Mouse (Mus musculus): ENCODE measurements at regions not wholly inside any gene's neighbourhood (a gene's known extent, or its start where the extent isn't known, plus 50 kb on each side); places are given as distances from the start of the nearest gene placed in this dataset.

- 56% methylated on average over 7 of the region's 7 CpGs for WGBS (ENCODE audit: insufficient replicate concordance)
- ATAC-seq (ENCODE audit: insufficient read depth), result no peak
- Histone ChIP-seq H3K4me2 (no peak overlapping the region), H3K27ac (replicated peaks) (no peak overlapping the region), H3K27me3 (peaks cover 17% of the 10 kb centered on the region; the same call in 1 of the 2 replicates), H3K36me3 (replicated peaks) (no peaks in the 10 kb centered on the region), H3K9me3 (replicated peaks) (no peaks in the 10 kb centered on the region), H3K4me3 (replicated peaks) (no peak overlapping the region), H3K4me1 (replicated peaks) (no peaks in the 10 kb centered on the region), H3K9ac (no peak overlapping the region)
Observed at GRCm38 (mm10) chr14:48753084-48753483, 79.5 kb upstream of the Otx2 start.

GRCm38 (mm10) chr14:48752579-48752905, 78.9 kb upstream of the Otx2 start:
- 38% methylated on average over 8 of the region's 8 CpGs for WGBS (ENCODE audit: insufficient replicate concordance)
- no peak for ATAC-seq (ENCODE audit: insufficient read depth)
- H3K4me1 ChIP-seq (replicated peaks), result no peaks in the 10 kb centered on the region
- H3K4me2 ChIP-seq, result no peak overlapping the region
- no peak overlapping the region for H3K9ac ChIP-seq
- peaks cover 17% of the 10 kb centered on the region; the same call in 1 of the 2 replicates for H3K27me3 ChIP-seq
- no peaks in the 10 kb centered on the region for H3K9me3 ChIP-seq (replicated peaks)
- no peak overlapping the region for H3K4me3 ChIP-seq (replicated peaks)
- H3K27ac ChIP-seq (replicated peaks), result no peak overlapping the region
- no peaks in the 10 kb centered on the region for H3K36me3 ChIP-seq (replicated peaks)

- WGBS (ENCODE audit: insufficient replicate concordance), result 9% methylated on average over 18 of the region's 18 CpGs
- Histone ChIP-seq H3K9ac (no peak overlapping the region), H3K4me2 (peak overlapping the region; percentile 25; the same call in 1 of the 2 replicates), H3K27me3 (peaks cover 17% of the 10 kb centered on the region; the same call in 1 of the 2 replicates), H3K9me3 (replicated peaks) (no peaks in the 10 kb centered on the region), H3K27ac (replicated peaks) (no peak overlapping the region), H3K4me1 (replicated peaks) (no peaks in the 10 kb centered on the region), H3K4me3 (replicated peaks) (no peak overlapping the region), H3K36me3 (replicated peaks) (no peaks in the 10 kb centered on the region)
- no peak for ATAC-seq (ENCODE audit: insufficient read depth)
Observed at GRCm38 (mm10) chr14:48751751-48752578, 78.3 kb upstream of the Otx2 start.

- no peak overlapping the region for H3K4me2 ChIP-seq
- H3K4me3 ChIP-seq (replicated peaks), result no peak overlapping the region
- peaks cover 17% of the 10 kb centered on the region; the same call in 1 of the 2 replicates for H3K27me3 ChIP-seq
- 35% methylated on average over 6 of the region's 6 CpGs for WGBS (ENCODE audit: insufficient replicate concordance)
- no peak overlapping the region for H3K9ac ChIP-seq
- no peaks in the 10 kb centered on the region for H3K9me3 ChIP-seq (replicated peaks)
- H3K36me3 ChIP-seq (replicated peaks), result no peaks in the 10 kb centered on the region
- ATAC-seq (ENCODE audit: insufficient read depth), result no peak
- no peaks in the 10 kb centered on the region for H3K4me1 ChIP-seq (replicated peaks)
- no peak overlapping the region for H3K27ac ChIP-seq (replicated peaks)
Observed at GRCm38 (mm10) chr14:48750994-48751393, 77.4 kb upstream of the Otx2 start.

GRCm38 (mm10) chr14:48748976-48749375, 75.4 kb upstream of the Otx2 start:
- no peak overlapping the region for H3K4me2 ChIP-seq
- H3K36me3 ChIP-seq (replicated peaks), result no peaks in the 10 kb centered on the region
- no peaks in the 10 kb centered on the region for H3K9me3 ChIP-seq (replicated peaks)
- H3K4me1 ChIP-seq (replicated peaks), result no peaks in the 10 kb centered on the region
- no peak overlapping the region for H3K27ac ChIP-seq (replicated peaks)
- H3K27me3 ChIP-seq, result peaks cover 17% of the 10 kb centered on the region; the same call in 1 of the 2 replicates
- no peak overlapping the region for H3K9ac ChIP-seq
- ATAC-seq (ENCODE audit: insufficient read depth), result no peak
- 74% methylated on average over 12 of the region's 12 CpGs for WGBS (ENCODE audit: insufficient replicate concordance)
- H3K4me3 ChIP-seq (replicated peaks), result no peak overlapping the region

DNA sequence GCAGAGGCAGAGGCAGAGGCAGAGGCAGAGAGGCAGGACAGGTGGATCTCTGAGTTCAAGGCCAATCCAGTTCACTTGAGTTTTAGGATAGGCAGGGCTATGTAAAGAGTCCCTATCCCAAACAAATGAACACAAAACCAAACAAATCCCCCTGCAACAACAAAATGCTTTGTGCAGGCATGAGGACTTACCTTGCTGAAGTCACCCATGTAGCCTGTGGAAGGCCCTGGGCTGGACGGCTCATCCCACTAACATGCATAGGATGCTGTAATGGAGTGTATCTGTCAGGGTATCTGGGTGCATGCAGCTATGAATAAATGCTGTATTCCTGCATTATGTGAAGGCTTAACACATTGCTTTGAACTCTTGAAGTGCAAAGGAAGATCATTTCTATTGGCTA, 74.3 kb upstream of the Otx2 start:
- Histone ChIP-seq H3K4me1 (replicated peaks) (no peaks in the 10 kb centered on the region), H3K36me3 (replicated peaks) (no peaks in the 10 kb centered on the region), H3K27ac (replicated peaks) (no peak overlapping the region), H3K4me2 (no peak overlapping the region), H3K9ac (no peak overlapping the region), H3K9me3 (replicated peaks) (no peaks in the 10 kb centered on the region), H3K27me3 (peaks cover 17% of the 10 kb centered on the region; the same call in 1 of the 2 replicates), H3K4me3 (replicated peaks) (no peak overlapping the region)
- 68% methylated on average over 1 of the region's 1 CpGs for WGBS (ENCODE audit: insufficient replicate concordance)
- no peak for ATAC-seq (ENCODE audit: insufficient read depth)

DNA sequence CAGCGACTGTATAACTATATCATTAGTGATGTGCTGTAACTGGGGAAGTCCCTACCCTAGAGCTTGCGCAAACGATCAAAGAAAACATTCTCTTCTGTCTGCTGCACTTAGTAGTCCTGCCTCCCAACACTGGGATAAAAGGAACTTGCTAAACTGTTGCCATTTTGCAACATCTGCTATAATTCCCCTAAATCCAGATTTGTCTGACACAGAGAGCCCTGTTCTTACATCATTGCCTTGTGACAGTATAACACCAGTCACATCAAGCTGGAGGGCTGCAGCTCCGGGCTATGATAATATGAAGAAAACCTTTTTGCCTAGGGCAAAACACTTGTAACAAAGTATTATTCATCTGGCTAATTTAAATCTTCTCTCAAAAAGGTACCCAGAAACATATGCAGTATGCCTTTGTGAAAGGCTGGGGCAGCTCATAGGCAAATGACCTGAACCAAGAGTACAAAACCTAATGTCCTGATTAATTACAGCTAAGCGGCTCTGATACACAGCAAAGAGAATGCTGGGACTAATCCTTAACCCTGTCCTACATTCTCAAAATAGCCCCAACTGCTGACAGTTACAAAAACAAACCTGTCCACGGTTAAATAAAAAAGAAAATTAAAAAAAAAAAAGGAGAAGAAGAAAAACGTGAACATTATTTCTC, 67.5 kb upstream of the Otx2 start:
- H3K27me3 ChIP-seq, result no peaks in the 10 kb centered on the region
- whole genome bisulfite sequencing (ENCODE audit: insufficient replicate concordance), result 53% methylated on average over 7 of the region's 7 CpGs

GRCm38 (mm10) chr14:48739121-48739520, 65.5 kb upstream of the Otx2 start:
- Histone ChIP-seq H3K4me3 (replicated peaks) (no peak overlapping the region), H3K27me3 (no peaks in the 10 kb centered on the region), H3K9ac (no peak overlapping the region), H3K4me1 (replicated peaks) (no peaks in the 10 kb centered on the region), H3K27ac (replicated peaks) (no peak overlapping the region), H3K9me3 (replicated peaks) (no peaks in the 10 kb centered on the region), H3K36me3 (replicated peaks) (no peaks in the 10 kb centered on the region), H3K4me2 (no peak overlapping the region)
- 63% methylated on average over 4 of the region's 4 CpGs for WGBS (ENCODE audit: insufficient replicate concordance)
- no peak for ATAC-seq (ENCODE audit: insufficient read depth)

More for the DNA sequence above, 67.5 kb upstream of the Otx2 start:
- Histone ChIP-seq H3K36me3 (replicated peaks) (no peaks in the 10 kb centered on the region), H3K9me3 (replicated peaks) (no peaks in the 10 kb centered on the region), H3K4me1 (replicated peaks) (no peaks in the 10 kb centered on the region), H3K4me2 (no peak overlapping the region), H3K4me3 (replicated peaks) (no peak overlapping the region), H3K27ac (replicated peaks) (no peak overlapping the region), H3K9ac (no peak overlapping the region)
- ATAC-seq (ENCODE audit: insufficient read depth), result no peak

DNA sequence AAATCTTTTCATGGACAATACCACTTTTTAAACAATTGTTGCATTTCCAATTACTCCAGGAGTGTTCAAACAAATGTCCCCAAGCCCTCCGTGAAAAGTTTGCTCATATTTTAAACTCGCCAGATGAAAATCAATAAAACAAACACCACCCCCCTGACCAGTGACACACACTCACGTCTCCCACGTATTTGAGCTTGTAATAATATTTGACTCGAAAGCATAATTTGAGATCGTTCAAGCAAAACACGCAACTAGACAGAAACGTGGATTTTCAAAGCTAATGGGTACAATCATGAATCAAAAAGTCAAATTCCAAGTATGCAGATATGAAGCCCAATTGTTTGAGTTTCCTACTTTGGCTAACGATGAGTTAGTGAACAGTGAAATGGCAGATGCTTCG, 65.0 kb upstream of the Otx2 start:
- no peak for ATAC-seq (ENCODE audit: insufficient read depth)

DNA sequence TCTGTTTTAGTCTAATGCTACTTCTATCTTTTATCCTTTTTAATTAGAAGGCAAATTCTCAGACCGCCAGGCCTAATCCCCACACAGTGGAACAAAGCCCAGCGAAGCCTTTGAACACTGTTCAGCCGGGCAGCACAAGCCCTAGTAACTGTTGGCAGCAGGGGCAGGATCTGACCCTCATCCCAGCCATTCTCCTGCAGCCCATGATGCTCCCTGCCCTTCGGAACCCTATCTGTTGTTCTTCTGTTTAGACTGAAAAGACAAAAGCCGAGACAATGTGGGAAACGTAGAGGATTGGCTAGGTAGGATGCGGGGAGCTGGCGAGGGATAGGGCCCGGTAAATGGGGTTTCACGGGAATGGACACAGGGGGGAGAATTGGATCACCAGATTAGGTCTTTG, 64.6 kb upstream of the Otx2 start:
- Histone ChIP-seq H3K9me3 (replicated peaks) (no peaks in the 10 kb centered on the region), H3K4me3 (replicated peaks) (no peak overlapping the region), H3K27ac (replicated peaks) (no peak overlapping the region), H3K27me3 (no peaks in the 10 kb centered on the region), H3K4me2 (no peak overlapping the region), H3K9ac (no peak overlapping the region), H3K36me3 (replicated peaks) (no peaks in the 10 kb centered on the region), H3K4me1 (replicated peaks) (no peaks in the 10 kb centered on the region)
- 62% methylated on average over 10 of the region's 10 CpGs for WGBS (ENCODE audit: insufficient replicate concordance)
- no peak for ATAC-seq (ENCODE audit: insufficient read depth)

More for the DNA sequence above, 65.0 kb upstream of the Otx2 start:
- Histone ChIP-seq H3K9me3 (replicated peaks) (no peaks in the 10 kb centered on the region), H3K4me1 (replicated peaks) (no peaks in the 10 kb centered on the region), H3K4me2 (no peak overlapping the region), H3K27me3 (no peaks in the 10 kb centered on the region), H3K9ac (no peak overlapping the region), H3K27ac (replicated peaks) (no peak overlapping the region), H3K4me3 (replicated peaks) (no peak overlapping the region), H3K36me3 (replicated peaks) (no peaks in the 10 kb centered on the region)
- 65% methylated on average over 10 of the region's 10 CpGs for WGBS (ENCODE audit: insufficient replicate concordance)

DNA sequence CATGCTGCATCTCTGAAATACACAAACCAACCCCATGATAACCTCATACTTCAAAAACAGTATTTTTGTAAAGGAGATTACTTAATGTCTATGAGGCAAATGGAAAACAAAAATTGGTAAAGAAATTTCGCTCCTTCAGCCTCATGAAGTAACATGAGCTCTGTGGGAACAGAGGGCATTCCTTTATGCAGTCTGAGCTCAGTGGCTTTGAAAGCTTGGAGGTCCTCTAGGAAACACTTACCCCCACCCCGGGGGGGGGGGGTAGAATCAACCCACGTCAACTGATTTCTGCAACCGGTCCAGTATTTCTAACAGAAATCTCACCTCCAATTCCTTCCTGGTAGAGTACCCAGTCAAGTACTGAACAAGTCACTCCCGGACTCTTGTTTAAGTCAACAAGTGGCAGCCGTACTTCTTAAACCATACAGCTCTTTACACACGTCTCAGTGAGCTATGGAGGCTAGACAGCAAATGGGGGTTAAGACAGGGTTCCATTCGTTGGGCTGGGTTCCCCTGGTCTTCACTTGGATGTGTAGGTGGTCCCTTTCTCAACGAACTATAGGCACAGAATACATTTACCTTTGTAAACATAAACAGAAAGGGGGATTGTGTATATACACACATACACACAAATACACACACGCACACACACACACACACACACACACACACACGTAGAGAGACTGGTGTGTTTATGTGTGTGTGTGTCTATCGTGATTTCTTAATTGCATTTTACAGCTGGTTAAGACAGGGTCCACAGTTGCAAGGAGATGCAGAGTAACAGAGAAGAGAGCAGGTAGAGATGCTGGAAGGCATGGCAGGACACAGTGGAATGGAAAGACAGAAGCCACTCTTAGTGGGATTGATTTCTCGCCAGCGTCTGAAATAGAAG, 63.6 kb upstream of the Otx2 start:
- 54% methylated on average over 14 of the region's 14 CpGs for WGBS (ENCODE audit: insufficient replicate concordance)
- H3K27me3 ChIP-seq, result no peaks in the 10 kb centered on the region
- H3K36me3 ChIP-seq (replicated peaks), result no peaks in the 10 kb centered on the region
- no peak overlapping the region for H3K9ac ChIP-seq
- no peaks in the 10 kb centered on the region for H3K9me3 ChIP-seq (replicated peaks)
- no peak overlapping the region for H3K27ac ChIP-seq (replicated peaks)
- H3K4me3 ChIP-seq (replicated peaks), result no peak overlapping the region
- no peak overlapping the region for H3K4me2 ChIP-seq
- H3K4me1 ChIP-seq (replicated peaks), result no peaks in the 10 kb centered on the region
- ATAC-seq (ENCODE audit: insufficient read depth), result no peak

Data from liver, embryonic 15.5 days (tissue).